Mouse (Mus musculus): Measurements from ENCODE around the gene Adal. TPM values are rescaled to one million over a fixed set of nuclear protein-coding genes. Genes with fewer than 3 reads are reported as not detected.
"Not testable (repeated sequence)": the region's sequence is repeated elsewhere in the genome, so short reads cannot be mapped to it uniquely, and the experiment has no call there.

Adal gene
- total RNA-seq (2014; rRNA removed) (17.6 and 22.4 TPM in 2 replicates), polyA plus RNA-seq (2015; fragmentation: Nextera tagmentation; extraction: Ambion mirVana) (18.0 and 18.4 TPM in 2 replicates)

DNA sequence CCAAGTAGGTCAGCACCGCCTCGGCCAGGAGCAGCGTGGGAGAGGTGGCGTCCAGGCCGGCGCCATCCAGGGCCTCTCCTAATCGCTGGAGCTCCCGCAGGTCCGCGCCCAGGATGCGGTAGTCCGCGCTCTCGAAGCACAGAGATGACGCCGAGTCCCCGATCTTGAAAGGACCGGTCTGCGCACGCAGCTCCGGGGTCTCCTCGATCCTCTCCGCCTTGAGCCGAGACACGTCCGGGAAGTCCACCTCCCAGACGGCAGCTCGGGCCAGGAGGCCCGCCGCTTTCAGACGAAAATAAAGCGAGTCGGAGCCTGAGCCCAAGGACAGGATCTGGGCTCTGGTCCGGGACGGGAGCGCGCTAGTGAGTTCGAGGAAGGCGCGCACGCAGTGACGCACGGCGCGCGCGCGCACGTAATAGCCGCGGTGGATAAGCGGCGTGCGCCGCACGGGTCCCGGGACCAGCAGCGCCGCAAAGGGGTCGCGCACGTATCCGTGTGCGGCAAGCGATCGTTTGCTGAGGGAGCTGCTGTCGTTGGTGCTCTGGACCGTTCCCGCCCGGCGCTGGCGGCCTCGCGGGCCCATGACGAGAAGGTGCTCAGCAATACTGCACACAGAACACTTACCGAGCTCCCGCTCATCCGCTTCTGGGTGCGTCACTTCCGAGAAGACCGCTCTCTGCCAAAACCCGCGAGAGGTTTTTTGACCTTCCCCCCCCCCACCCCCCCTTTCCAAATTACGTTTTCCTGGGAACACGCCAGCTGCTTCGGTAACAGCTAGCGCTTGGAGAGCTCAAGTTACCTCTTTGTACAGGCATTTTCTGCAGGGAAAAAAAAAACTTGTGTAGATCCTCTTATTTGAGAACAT lies at the start of gene Adal, which contains the start of gene Lcmt2:
Gene Adal (plus strand): TSS at position 411 of the 865 bp plus-strand sequence.
Gene Lcmt2 (minus strand): TSS at position 636 of the 865 bp plus-strand sequence.
- H3K4me1 ChIP-seq (ENCODE audit: insufficient read depth, low read length) = peaks cover 16% of the 10 kb centered on the region
- H3K36me3 ChIP-seq (ENCODE audit: insufficient read depth, low read length) = no peaks in the 10 kb centered on the region
- H3K27ac ChIP-seq = peak within 1 kb of the TSS; percentile 99
- ATAC-seq (peak; percentile 96), DNase-seq (ENCODE audit: low spot score) (peak; percentile 96)
- TF ChIP-seq CTCF (IDR thresholded peaks at IDR 0.05; ENCODE audit: low read depth) = no peak
- 2% methylated on average over 87 of the region's 87 CpGs for WGBS
- peak within 1 kb of the TSS; percentile 77 for H3K4me3 ChIP-seq (ENCODE audit: low read length)
- peak within 1 kb of the TSS; percentile 73 for H3K4me2 ChIP-seq (ENCODE audit: low read depth, low read length)
- H3K9ac ChIP-seq (replicated peaks; ENCODE audit: low read length) = peak within 1 kb of the TSS; percentile 92
- no peaks in the 10 kb centered on the region for H3K9me3 ChIP-seq (ENCODE audit: low read length)
- no peaks in the 10 kb centered on the region for H3K27me3 ChIP-seq (ENCODE audit: insufficient read depth, low read length)

DNA sequence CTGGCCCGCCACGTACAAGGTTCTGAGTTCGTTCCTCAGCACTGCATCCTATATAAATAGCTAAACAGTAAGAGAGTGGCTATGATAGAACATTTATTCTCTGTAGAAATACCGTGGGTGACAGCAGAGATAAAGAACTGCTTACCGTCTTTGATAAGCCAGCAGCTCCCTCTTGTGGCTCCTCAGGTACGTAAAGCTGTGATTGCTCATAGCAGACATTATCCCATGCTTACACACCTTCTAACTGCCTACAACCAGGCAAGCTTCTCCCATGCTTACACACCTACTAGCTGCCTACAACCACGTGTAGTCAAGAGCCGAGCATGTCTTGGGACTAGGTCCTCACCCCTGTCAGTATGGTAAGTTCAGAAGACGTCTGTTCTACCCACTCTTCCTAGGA lies 38.2 kb upstream of the Adal start:
- Histone ChIP-seq H3K4me2 (ENCODE audit: low read depth, low read length) (no peak overlapping the region), H3K27me3 (ENCODE audit: insufficient read depth, low read length) (no peaks in the 10 kb centered on the region), H3K36me3 (ENCODE audit: insufficient read depth, low read length) (no peaks in the 10 kb centered on the region), H3K9me3 (ENCODE audit: low read length) (no peaks in the 10 kb centered on the region), H3K9ac (replicated peaks; ENCODE audit: low read length) (no peak overlapping the region), H3K4me3 (ENCODE audit: low read length) (no peak overlapping the region), H3K4me1 (ENCODE audit: insufficient read depth, low read length) (no peaks in the 10 kb centered on the region), H3K27ac (no peak overlapping the region)
- peak; percentile 87 for TF ChIP-seq CTCF (IDR thresholded peaks at IDR 0.05; ENCODE audit: low read depth)
- peak; percentile 87 for DNase-seq (ENCODE audit: low spot score)
- 24% methylated on average over 9 of the region's 9 CpGs for WGBS
- ATAC-seq = peak; percentile 78

DNA sequence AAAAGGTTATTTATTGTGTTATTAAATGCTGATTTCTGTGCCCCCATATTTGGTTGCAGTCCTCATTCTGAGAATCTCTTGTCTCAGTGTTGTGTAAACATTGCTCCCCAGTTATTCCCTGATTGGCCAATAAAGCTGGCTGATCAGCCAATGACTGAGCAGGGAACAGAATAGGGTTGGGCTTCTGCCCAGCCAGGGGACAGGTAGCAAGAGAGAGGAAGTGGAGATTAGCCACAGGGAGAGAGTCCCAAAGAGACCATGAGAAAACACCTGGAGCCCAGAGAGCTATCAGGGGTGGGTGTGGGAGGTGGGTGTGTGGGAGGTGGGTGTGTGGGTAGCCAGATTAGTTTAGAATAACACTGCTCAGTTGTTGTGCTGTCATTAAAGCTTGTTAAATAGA lies 34.3 kb upstream of the Adal start:
- Histone ChIP-seq H3K27ac (no peak overlapping the region), H3K4me3 (ENCODE audit: low read length) (no peak overlapping the region), H3K9me3 (ENCODE audit: low read length) (no peaks in the 10 kb centered on the region), H3K4me2 (ENCODE audit: low read depth, low read length) (no peak overlapping the region), H3K36me3 (ENCODE audit: insufficient read depth, low read length) (no peaks in the 10 kb centered on the region), H3K27me3 (ENCODE audit: insufficient read depth, low read length) (no peaks in the 10 kb centered on the region), H3K9ac (replicated peaks; ENCODE audit: low read length) (no peak overlapping the region), H3K4me1 (ENCODE audit: insufficient read depth, low read length) (no peaks in the 10 kb centered on the region)
- no peak for ATAC-seq
- no peak for TF ChIP-seq CTCF (IDR thresholded peaks at IDR 0.05; ENCODE audit: low read depth)
- no peak for DNase-seq (ENCODE audit: low spot score)

DNA sequence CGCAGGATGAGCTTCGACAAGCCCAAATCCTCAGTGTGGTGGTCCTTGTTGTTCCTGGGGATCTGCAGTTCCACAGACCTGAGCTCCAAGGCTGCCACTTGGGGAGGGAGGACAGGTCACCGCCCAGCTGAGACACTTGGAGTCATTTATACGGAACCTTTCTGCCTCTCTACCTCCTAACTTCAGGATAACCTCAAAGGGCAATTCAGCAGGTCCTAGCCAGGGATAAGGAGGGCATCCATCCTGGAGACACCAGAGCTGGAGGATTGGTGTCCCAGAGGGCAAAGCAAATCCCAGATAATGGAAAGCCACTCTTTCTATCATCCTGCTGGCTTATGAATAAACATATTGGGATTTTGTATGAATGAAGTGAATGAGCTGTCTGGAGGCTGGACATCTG lies 30.5 kb upstream of the Adal start, which contains the start of gene Tgm7:
Gene Tgm7 (minus strand): TSS at position 101 of the 400 bp plus-strand sequence.
- 95% methylated on average over 4 of the region's 4 CpGs for WGBS
- no peak within 1 kb of the TSS for H3K27ac ChIP-seq

DNA sequence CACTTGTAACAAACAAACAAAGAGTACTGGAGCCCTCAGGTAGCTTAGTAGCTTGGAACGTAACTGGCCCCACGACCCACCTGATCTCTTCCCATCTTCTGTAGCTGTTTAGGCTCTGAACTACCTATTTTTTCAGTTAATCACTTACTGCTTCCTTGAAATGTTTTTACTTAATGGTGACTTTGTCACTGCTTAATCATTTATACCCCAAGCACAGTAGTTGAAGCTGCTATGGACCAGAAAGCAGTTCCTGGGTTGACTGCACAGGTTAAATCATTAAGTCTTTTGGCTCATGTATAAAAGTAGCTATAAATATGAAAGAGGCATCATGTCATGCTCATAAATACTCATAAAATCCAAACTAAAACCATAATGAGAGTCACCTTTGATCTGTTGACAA lies 24.8 kb upstream of the Adal start:
- no peak for DNase-seq (ENCODE audit: low spot score)
- no peak overlapping the region for H3K9ac ChIP-seq (replicated peaks; ENCODE audit: low read length)
- TF ChIP-seq CTCF (IDR thresholded peaks at IDR 0.05; ENCODE audit: low read depth) = no peak
- no peak overlapping the region for H3K4me3 ChIP-seq (ENCODE audit: low read length)
- H3K36me3 ChIP-seq (ENCODE audit: insufficient read depth, low read length) = no peaks in the 10 kb centered on the region
- H3K9me3 ChIP-seq (ENCODE audit: low read length) = no peaks in the 10 kb centered on the region
- no peaks in the 10 kb centered on the region for H3K27me3 ChIP-seq (ENCODE audit: insufficient read depth, low read length)
- no peaks in the 10 kb centered on the region for H3K4me1 ChIP-seq (ENCODE audit: insufficient read depth, low read length)
- ATAC-seq = no peak
- no peak overlapping the region for H3K27ac ChIP-seq
- WGBS = 95% methylated on average over 2 of the region's 2 CpGs
- no peak overlapping the region for H3K4me2 ChIP-seq (ENCODE audit: low read depth, low read length)

More for the DNA sequence above, 30.5 kb upstream of the Adal start, which contains the start of gene Tgm7:
- no peak within 1 kb of the TSS for H3K4me2 ChIP-seq (ENCODE audit: low read depth, low read length)
- no peaks in the 10 kb centered on the region for H3K9me3 ChIP-seq (ENCODE audit: low read length)
- H3K9ac ChIP-seq (replicated peaks; ENCODE audit: low read length) = no peak within 1 kb of the TSS
- no peak for TF ChIP-seq CTCF (IDR thresholded peaks at IDR 0.05; ENCODE audit: low read depth)
- no peaks in the 10 kb centered on the region for H3K36me3 ChIP-seq (ENCODE audit: insufficient read depth, low read length)
- no peaks in the 10 kb centered on the region for H3K4me1 ChIP-seq (ENCODE audit: insufficient read depth, low read length)
- ATAC-seq (no peak), DNase-seq (ENCODE audit: low spot score) (no peak)
- no peaks in the 10 kb centered on the region for H3K27me3 ChIP-seq (ENCODE audit: insufficient read depth, low read length)
- no peak within 1 kb of the TSS for H3K4me3 ChIP-seq (ENCODE audit: low read length)

DNA sequence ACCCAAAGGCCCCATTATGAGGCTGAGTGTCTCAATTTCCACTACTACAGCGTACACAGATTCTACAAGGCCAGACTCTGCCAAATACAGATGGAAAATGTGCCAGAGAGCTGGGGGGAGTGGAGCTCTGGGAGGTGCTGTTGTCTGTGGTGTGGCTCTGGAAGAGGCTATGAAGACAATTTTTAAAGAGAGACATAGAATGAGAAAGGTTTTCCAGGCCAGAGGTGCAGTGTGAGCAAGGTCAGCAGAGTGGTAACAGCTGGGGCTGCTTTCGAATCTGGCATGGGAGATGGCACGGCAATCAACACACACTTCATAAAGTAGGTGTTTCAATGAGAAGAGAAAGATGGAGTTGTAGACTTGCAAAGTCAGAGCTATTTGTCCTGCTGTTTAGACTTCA lies 21.0 kb upstream of the Adal start:
- no peak for TF ChIP-seq CTCF (IDR thresholded peaks at IDR 0.05; ENCODE audit: low read depth)
- Histone ChIP-seq H3K9ac (replicated peaks; ENCODE audit: low read length) (no peak overlapping the region), H3K27me3 (ENCODE audit: insufficient read depth, low read length) (no peaks in the 10 kb centered on the region), H3K4me3 (ENCODE audit: low read length) (no peak overlapping the region), H3K27ac (no peak overlapping the region), H3K36me3 (ENCODE audit: insufficient read depth, low read length) (no peaks in the 10 kb centered on the region), H3K9me3 (ENCODE audit: low read length) (no peaks in the 10 kb centered on the region), H3K4me1 (ENCODE audit: insufficient read depth, low read length) (no peaks in the 10 kb centered on the region), H3K4me2 (ENCODE audit: low read depth, low read length) (no peak overlapping the region)
- WGBS = 87% methylated on average over 3 of the region's 3 CpGs
- no peak for ATAC-seq
- no peak for DNase-seq (ENCODE audit: low spot score)

DNA sequence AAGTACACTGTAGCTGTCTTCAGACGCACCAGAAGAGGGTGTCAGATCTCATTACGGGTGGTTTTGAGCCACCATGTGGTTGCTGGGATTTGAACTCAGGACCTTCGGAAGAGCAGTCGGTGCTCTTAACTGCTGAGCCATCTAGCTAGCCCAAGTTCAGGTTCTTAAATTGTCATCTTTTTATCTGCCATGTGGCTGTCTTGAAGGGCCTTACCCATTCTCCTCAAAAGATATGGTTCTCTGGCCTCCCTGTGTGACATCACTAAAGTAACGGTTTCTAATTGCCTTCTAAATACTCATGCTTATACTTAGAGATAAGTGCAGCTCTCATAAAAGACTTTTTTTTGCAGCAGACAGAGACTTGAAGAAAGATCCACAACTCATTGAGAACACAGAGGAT lies 13.9 kb upstream of the Adal start:
- H3K4me1 ChIP-seq (ENCODE audit: insufficient read depth, low read length); H3K27me3 ChIP-seq (ENCODE audit: insufficient read depth, low read length); H3K36me3 ChIP-seq (ENCODE audit: insufficient read depth, low read length); H3K9ac ChIP-seq (replicated peaks; ENCODE audit: low read length); H3K4me3 ChIP-seq (ENCODE audit: low read length); ATAC-seq; H3K27ac ChIP-seq; DNase-seq (ENCODE audit: low spot score); H3K9me3 ChIP-seq (ENCODE audit: low read length); H3K4me2 ChIP-seq (ENCODE audit: low read depth, low read length): not testable (repeated sequence)
- 94% methylated on average over 5 of the region's 5 CpGs for WGBS
